Mouse (Mus musculus) brain, embryonic 14.5 days (tissue): Measurements from ENCODE around the gene Fkbpl. TPM values are rescaled to one million over a fixed set of nuclear protein-coding genes. Genes with fewer than 3 reads are reported as not detected.

Experiments used
- DNase-seq: peaks from one replicate; pipeline ENCODE4 v3.0.0-alpha.2; 2011; ENCODE audit warnings: low read depth
- CTCF ChIP-seq: fragments of 200-500 bp; IDR thresholded peaks from 2 replicates; pipeline ENCODE4 v1.5.1; 2012; ENCODE audit warnings: inconsistent platforms, mild to moderate bottlenecking, moderate library complexity, borderline replicate concordance; ENCODE audit not compliant: insufficient read depth, insufficient read length; ENCODE audit errors: extremely low read depth
- POLR2A ChIP-seq: fragments of 200-500 bp; IDR thresholded peaks from 2 replicates; pipeline ENCODE4 v1.6.1; 2012; ENCODE audit warnings: mild to moderate bottlenecking, inconsistent platforms, borderline replicate concordance; ENCODE audit not compliant: poor library complexity, insufficient read depth, insufficient read length, severe bottlenecking; ENCODE audit errors: extremely low read depth
- polyA plus RNA-seq: library from polyadenylated mRNA; depleted of rRNA; stranded (reverse); fragments of >200 nt; gene quantifications from 2 replicates; pipeline ENCODE4 v1.2.3, GENCODE M21; 2012

Gene Fkbpl
- polyA plus RNA-seq, 1 experiment, result 6.8 TPM

- peak; percentile 85 for DNase-seq
- TF ChIP-seq POLR2A (no peak), CTCF (no peak)
Measured at GRCm38 (mm10) chr17:34640778-34641601, 3.6 kb upstream of the Fkbpl start.

- no peak for DNase-seq
- TF ChIP-seq CTCF (no peak), POLR2A (no peak)
Measured at GRCm38 (mm10) chr17:34641945-34642344, 2.6 kb upstream of the Fkbpl start.

DNA sequence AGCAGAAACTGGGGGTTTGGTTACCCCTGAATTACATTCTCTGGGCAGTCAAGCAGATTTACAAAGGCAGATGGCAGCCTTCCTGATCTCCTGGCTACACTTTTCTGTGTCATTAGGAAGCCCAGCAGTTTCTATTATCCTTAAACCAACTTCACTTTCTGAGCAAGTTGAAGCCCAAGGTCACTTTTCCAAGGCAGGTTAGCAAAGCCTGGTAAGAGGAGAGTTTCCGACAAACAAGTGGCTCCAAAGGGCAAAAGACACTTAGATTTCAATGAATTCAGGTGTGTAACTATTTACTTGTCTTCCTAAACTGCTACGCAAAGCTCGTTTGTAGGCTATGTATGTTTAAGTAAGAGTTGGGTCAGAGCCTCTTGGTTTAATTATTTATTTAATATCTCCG lies 1.2 kb upstream of the Fkbpl start:
- TF ChIP-seq CTCF (no peak), POLR2A (no peak)
- no peak for DNase-seq

DNA sequence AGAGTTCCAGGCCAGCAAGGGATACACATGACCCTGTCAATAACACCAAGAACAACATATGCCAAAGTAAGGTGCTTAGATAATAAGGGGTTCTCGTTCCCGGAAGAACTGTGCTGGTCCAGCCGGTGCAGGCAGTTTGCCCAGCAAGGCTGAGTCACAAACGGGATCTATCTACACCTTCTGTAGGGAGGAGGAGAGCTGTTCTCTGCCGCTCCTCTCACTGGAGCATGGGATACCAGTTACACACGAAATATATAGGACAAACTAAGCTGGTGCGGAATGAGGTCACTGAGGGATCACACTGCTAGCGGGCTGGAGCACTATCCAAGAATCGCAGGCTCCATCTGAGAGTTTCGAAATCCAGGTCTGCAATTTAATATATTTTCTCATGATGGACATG lies 620 bp upstream of the Fkbpl start:
- no peak for DNase-seq
- TF ChIP-seq POLR2A (no peak), CTCF (no peak)

- TF ChIP-seq CTCF (no peak), POLR2A (no peak)
- no peak for DNase-seq
Measured at GRCm38 (mm10) chr17:34645256-34645829, 779 bp downstream of the Fkbpl start.

DNA sequence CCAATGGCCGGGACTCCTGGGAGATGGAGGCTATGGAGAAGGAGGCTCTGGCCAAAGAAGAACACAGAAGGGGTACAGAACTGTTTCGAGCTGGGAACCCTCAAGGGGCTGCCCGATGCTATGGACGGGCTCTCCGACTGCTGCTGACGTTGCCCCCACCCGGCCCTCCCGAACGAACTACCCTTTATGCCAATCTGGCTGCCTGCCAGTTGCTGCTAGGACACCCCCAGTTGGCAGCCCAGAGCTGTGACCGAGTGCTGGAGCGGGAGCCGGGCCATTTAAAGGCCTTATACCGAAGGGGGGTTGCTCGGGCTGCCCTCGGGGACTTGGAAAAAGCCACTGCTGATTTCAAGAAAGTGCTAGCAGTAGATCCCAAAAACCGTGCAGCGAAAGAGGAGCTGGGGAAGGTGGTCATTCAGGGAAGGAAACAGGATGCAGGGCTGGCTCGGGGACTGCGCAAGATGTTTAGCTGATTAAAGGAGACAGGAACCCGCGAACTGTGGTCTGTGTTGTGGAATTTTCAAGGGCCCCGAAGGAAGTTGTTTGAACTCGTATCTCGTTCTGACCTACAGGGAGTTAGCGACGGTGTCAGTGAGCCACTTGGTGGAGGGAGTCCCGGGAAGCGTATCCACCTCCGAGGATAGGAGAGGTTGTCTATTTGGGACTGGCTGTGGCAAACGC lies 1.4 kb downstream of the Fkbpl start:
- TF ChIP-seq POLR2A (no peak), CTCF (no peak)
- DNase-seq, result no peak

GRCm38 (mm10) chr17:34646906-34647787 lies 2.6 kb downstream of the Fkbpl start, which contains the start of gene Atf6b:
Gene Atf6b (plus strand): TSS chr17:34647146.
- TF ChIP-seq POLR2A (peak; percentile 91), CTCF (no peak)
- DNase-seq, result peak; percentile 99

GRCm38 (mm10) chr17:34648141-34648890 lies 3.8 kb downstream of the Fkbpl start:
- TF ChIP-seq CTCF, result no peak
- no peak for TF ChIP-seq POLR2A
- no peak for DNase-seq

- TF ChIP-seq CTCF (no peak), POLR2A (no peak)
- no peak for DNase-seq
Measured at GRCm38 (mm10) chr17:34649106-34649864, 4.7 kb downstream of the Fkbpl start.
